Mouse (Mus musculus): ENCODE results near the gene Gm10220. TPM values are rescaled to one million over a fixed set of nuclear protein-coding genes. Genes with fewer than 3 reads are reported as not detected.
"Not testable (repeated sequence)": the region's sequence is repeated elsewhere in the genome, so short reads cannot be mapped to it uniquely, and the experiment has no call there.

Gene Gm10220
- polyA plus RNA-seq, 1 experiment from 2014 or later: 0.02 TPM

GRCm38 (mm10) chr5:26079023-26079422 lies 42.2 kb downstream of the Gm10220 start:
- H3K9me3 ChIP-seq (ENCODE audit: control insufficient read depth, low read length); H3K27ac ChIP-seq (replicated peaks); H3K4me1 ChIP-seq (replicated peaks; ENCODE audit: control insufficient read depth, insufficient read depth); H3K4me3 ChIP-seq (ENCODE audit: low read depth, low read length); DNase-seq (ENCODE audit: low spot score); ATAC-seq (ENCODE audit: low FRiP score, low TSS enrichment); H3K27me3 ChIP-seq (ENCODE audit: control insufficient read depth, insufficient read depth, low read length); H3K4me2 ChIP-seq (replicated peaks; ENCODE audit: low read depth); H3K36me3 ChIP-seq (ENCODE audit: control insufficient read depth, insufficient read depth, low read length); H3K9ac ChIP-seq (ENCODE audit: low read length): not testable (repeated sequence)

- Histone ChIP-seq H3K4me2 (replicated peaks; ENCODE audit: low read depth) (no peak overlapping the region), H3K27ac (replicated peaks) (no peak overlapping the region), H3K27me3 (ENCODE audit: control insufficient read depth, insufficient read depth, low read length) (no peaks in the 10 kb centered on the region), H3K36me3 (ENCODE audit: control insufficient read depth, insufficient read depth, low read length) (no peaks in the 10 kb centered on the region), H3K9me3 (ENCODE audit: control insufficient read depth, low read length) (no peaks in the 10 kb centered on the region), H3K4me3 (ENCODE audit: low read depth, low read length) (no peak overlapping the region), H3K4me1 (replicated peaks; ENCODE audit: control insufficient read depth, insufficient read depth) (no peaks in the 10 kb centered on the region), H3K9ac (ENCODE audit: low read length) (no peak overlapping the region)
- TF ChIP-seq EP300 (optimal IDR thresholded peaks at IDR 0.05) (no peak), CTCF (IDR thresholded peaks at IDR 0.05; ENCODE audit: low read depth) (no peak)
- 84% methylated on average over 24 of the region's 24 CpGs for WGBS
- DNase-seq (ENCODE audit: low spot score) (no peak), ATAC-seq (ENCODE audit: low FRiP score, low TSS enrichment) (no peak)
These were observed 50.5 kb downstream of the Gm10220 start for GRCm38 (mm10) chr5:26070716-26071115.

Other genes starting within 250 kb of the Gm10220 start
- 0.05 and 0.06 TPM in 2 replicates for gene Gm21663, start 179.0 kb downstream of the Gm10220 start, polyA plus RNA-seq (2015; fragmentation: Nextera tagmentation; extraction: Ambion mirVana)
- gene Gm21671, start 167.0 kb downstream of the Gm10220 start, polyA plus RNA-seq (2015; fragmentation: Nextera tagmentation; extraction: Ambion mirVana): not detected in 2 replicates
- 0.04 TPM in 1 of 2 replicates, not detected in the other for gene Gm21680, start 148.8 kb downstream of the Gm10220 start, polyA plus RNA-seq (2015; fragmentation: Nextera tagmentation; extraction: Ambion mirVana)
- not detected in 2 replicates for gene Gm21698, start 132.8 kb downstream of the Gm10220 start, polyA plus RNA-seq (2015; fragmentation: Nextera tagmentation; extraction: Ambion mirVana)
- gene Gm1979, start 116.6 kb downstream of the Gm10220 start, polyA plus RNA-seq (2015; fragmentation: Nextera tagmentation; extraction: Ambion mirVana): 0.05 TPM in 1 of 2 replicates, not detected in the other
- not detected in 2 replicates for gene Gm5862, start 98.5 kb downstream of the Gm10220 start, polyA plus RNA-seq (2015; fragmentation: Nextera tagmentation; extraction: Ambion mirVana)
- 0.04 and 0.05 TPM in 2 replicates for gene Speer4a, start 81.9 kb downstream of the Gm10220 start, polyA plus RNA-seq (2015; fragmentation: Nextera tagmentation; extraction: Ambion mirVana)
- not detected in 2 replicates for gene Gm7347, start 62.8 kb downstream of the Gm10220 start, polyA plus RNA-seq (2015; fragmentation: Nextera tagmentation; extraction: Ambion mirVana)
- gene Gm10471, start 32.1 kb downstream of the Gm10220 start, polyA plus RNA-seq (2015; fragmentation: Nextera tagmentation; extraction: Ambion mirVana): not detected in 2 replicates
- gene 5031410I06Rik, start 16.1 kb downstream of the Gm10220 start, polyA plus RNA-seq (2015; fragmentation: Nextera tagmentation; extraction: Ambion mirVana): not detected in 2 replicates
- not detected in 2 replicates for gene Gm7361, start 136.3 kb upstream of the Gm10220 start, polyA plus RNA-seq (2015; fragmentation: Nextera tagmentation; extraction: Ambion mirVana)